Mouse (Mus musculus): Measurements from ENCODE around the gene Tmem131l. TPM values are rescaled to one million over a fixed set of nuclear protein-coding genes. Genes with fewer than 3 reads are reported as not detected.
"Not testable (repeated sequence)": the region's sequence is repeated elsewhere in the genome, so short reads cannot be mapped to it uniquely, and the experiment has no call there.

Gene Tmem131l
- polyA plus RNA-seq, 1 experiment from 2014 or later: 46.4 TPM

GRCm38 (mm10) chr3:83875078-83875477 is 164.9 kb downstream of the Tmem131l start:
- 79% methylated on average over 2 of the region's 2 CpGs for WGBS
- not testable (repeated sequence) for H3K27ac ChIP-seq (ENCODE audit: low read length); H3K9me3 ChIP-seq (ENCODE audit: control insufficient read depth, low read length); H3K27me3 ChIP-seq (ENCODE audit: control insufficient read depth, insufficient read depth, low read depth, low read length); H3K9ac ChIP-seq (ENCODE audit: low read length); H3K4me1 ChIP-seq (replicated peaks; ENCODE audit: control insufficient read depth, insufficient read depth, low read length); H3K4me2 ChIP-seq (ENCODE audit: low read depth, low read length); H3K4me3 ChIP-seq (ENCODE audit: low read length); H3K36me3 ChIP-seq (ENCODE audit: control insufficient read depth, insufficient read depth, low read length); ATAC-seq (ENCODE audit: low read depth)

GRCm38 (mm10) chr3:83872853-83873252 is 167.1 kb downstream of the Tmem131l start:
- not testable (repeated sequence) for H3K27ac ChIP-seq (ENCODE audit: low read length); H3K27me3 ChIP-seq (ENCODE audit: control insufficient read depth, insufficient read depth, low read depth, low read length); H3K4me2 ChIP-seq (ENCODE audit: low read depth, low read length); H3K36me3 ChIP-seq (ENCODE audit: control insufficient read depth, insufficient read depth, low read length); H3K4me1 ChIP-seq (replicated peaks; ENCODE audit: control insufficient read depth, insufficient read depth, low read length); H3K9me3 ChIP-seq (ENCODE audit: control insufficient read depth, low read length); H3K4me3 ChIP-seq (ENCODE audit: low read length); ATAC-seq (ENCODE audit: low read depth); H3K9ac ChIP-seq (ENCODE audit: low read length)
- 87% methylated on average over 2 of the region's 2 CpGs for WGBS

- not testable (repeated sequence) for H3K4me1 ChIP-seq (replicated peaks; ENCODE audit: control insufficient read depth, insufficient read depth, low read length); ATAC-seq (ENCODE audit: low read depth); H3K9me3 ChIP-seq (ENCODE audit: control insufficient read depth, low read length); H3K4me3 ChIP-seq (ENCODE audit: low read length); H3K9ac ChIP-seq (ENCODE audit: low read length); H3K27me3 ChIP-seq (ENCODE audit: control insufficient read depth, insufficient read depth, low read depth, low read length); H3K27ac ChIP-seq (ENCODE audit: low read length); H3K4me2 ChIP-seq (ENCODE audit: low read depth, low read length); H3K36me3 ChIP-seq (ENCODE audit: control insufficient read depth, insufficient read depth, low read length)
- 97% methylated on average over 4 of the region's 4 CpGs for WGBS
Measured at GRCm38 (mm10) chr3:83871962-83872361, 168.0 kb downstream of the Tmem131l start.

DNA sequence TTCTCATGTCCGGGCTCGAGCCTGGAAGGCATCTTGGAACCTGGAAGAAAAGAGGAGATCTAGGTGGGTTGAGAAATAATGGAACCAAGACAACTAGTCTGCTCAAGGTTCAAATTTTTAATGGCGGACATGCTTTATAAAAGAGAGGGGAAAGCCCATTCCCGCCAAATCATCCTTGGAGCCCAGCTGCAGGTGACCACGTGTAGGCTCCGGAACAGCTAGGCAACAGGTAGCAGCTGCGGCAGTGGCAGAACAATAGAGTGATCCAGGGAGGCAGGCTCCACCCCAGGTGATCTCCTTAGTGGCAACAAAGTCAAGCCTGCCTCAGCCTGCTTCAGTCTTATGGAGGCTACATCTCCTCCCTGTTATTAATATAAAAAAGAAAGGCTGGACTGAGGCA is 168.4 kb downstream of the Tmem131l start:
- H3K4me3 ChIP-seq (ENCODE audit: low read length); H3K4me1 ChIP-seq (replicated peaks; ENCODE audit: control insufficient read depth, insufficient read depth, low read length); H3K36me3 ChIP-seq (ENCODE audit: control insufficient read depth, insufficient read depth, low read length); H3K9ac ChIP-seq (ENCODE audit: low read length); H3K4me2 ChIP-seq (ENCODE audit: low read depth, low read length); H3K9me3 ChIP-seq (ENCODE audit: control insufficient read depth, low read length); H3K27me3 ChIP-seq (ENCODE audit: control insufficient read depth, insufficient read depth, low read depth, low read length); H3K27ac ChIP-seq (ENCODE audit: low read length); ATAC-seq (ENCODE audit: low read depth): not testable (repeated sequence)
- WGBS: 85% methylated on average over 7 of the region's 7 CpGs

GRCm38 (mm10) chr3:83869776-83870175 is 170.2 kb downstream of the Tmem131l start:
- Histone ChIP-seq H3K9me3 (ENCODE audit: control insufficient read depth, low read length) (no peaks in the 10 kb centered on the region), H3K36me3 (ENCODE audit: control insufficient read depth, insufficient read depth, low read length) (no peaks in the 10 kb centered on the region), H3K9ac (ENCODE audit: low read length) (no peak overlapping the region), H3K4me1 (replicated peaks; ENCODE audit: control insufficient read depth, insufficient read depth, low read length) (no peaks in the 10 kb centered on the region), H3K4me3 (ENCODE audit: low read length) (no peak overlapping the region), H3K27me3 (ENCODE audit: control insufficient read depth, insufficient read depth, low read depth, low read length) (no peaks in the 10 kb centered on the region), H3K27ac (ENCODE audit: low read length) (no peak overlapping the region), H3K4me2 (ENCODE audit: low read depth, low read length) (no peak overlapping the region)
- ATAC-seq (ENCODE audit: low read depth): no peak
- WGBS: 89% methylated on average over 2 of the region's 2 CpGs

GRCm38 (mm10) chr3:83867026-83867425 is 172.9 kb downstream of the Tmem131l start:
- H3K4me2 ChIP-seq (ENCODE audit: low read depth, low read length); H3K4me1 ChIP-seq (replicated peaks; ENCODE audit: control insufficient read depth, insufficient read depth, low read length); H3K9me3 ChIP-seq (ENCODE audit: control insufficient read depth, low read length); ATAC-seq (ENCODE audit: low read depth); H3K27ac ChIP-seq (ENCODE audit: low read length); H3K27me3 ChIP-seq (ENCODE audit: control insufficient read depth, insufficient read depth, low read depth, low read length); H3K36me3 ChIP-seq (ENCODE audit: control insufficient read depth, insufficient read depth, low read length); H3K9ac ChIP-seq (ENCODE audit: low read length); H3K4me3 ChIP-seq (ENCODE audit: low read length): not testable (repeated sequence)

- Histone ChIP-seq H3K9me3 (ENCODE audit: control insufficient read depth, low read length) (no peaks in the 10 kb centered on the region), H3K36me3 (ENCODE audit: control insufficient read depth, insufficient read depth, low read length) (no peaks in the 10 kb centered on the region), H3K4me1 (replicated peaks; ENCODE audit: control insufficient read depth, insufficient read depth, low read length) (peaks cover 6% of the 10 kb centered on the region; the same call in 1 of the 2 replicates), H3K4me2 (ENCODE audit: low read depth, low read length) (no peak overlapping the region), H3K4me3 (ENCODE audit: low read length) (no peak overlapping the region), H3K9ac (ENCODE audit: low read length) (no peak overlapping the region), H3K27ac (ENCODE audit: low read length) (no peak overlapping the region), H3K27me3 (ENCODE audit: control insufficient read depth, insufficient read depth, low read depth, low read length) (no peaks in the 10 kb centered on the region)
- 69% methylated on average over 2 of the region's 2 CpGs for WGBS
- ATAC-seq (ENCODE audit: low read depth): no peak
Measured at GRCm38 (mm10) chr3:83865216-83865615, 174.8 kb downstream of the Tmem131l start.

DNA sequence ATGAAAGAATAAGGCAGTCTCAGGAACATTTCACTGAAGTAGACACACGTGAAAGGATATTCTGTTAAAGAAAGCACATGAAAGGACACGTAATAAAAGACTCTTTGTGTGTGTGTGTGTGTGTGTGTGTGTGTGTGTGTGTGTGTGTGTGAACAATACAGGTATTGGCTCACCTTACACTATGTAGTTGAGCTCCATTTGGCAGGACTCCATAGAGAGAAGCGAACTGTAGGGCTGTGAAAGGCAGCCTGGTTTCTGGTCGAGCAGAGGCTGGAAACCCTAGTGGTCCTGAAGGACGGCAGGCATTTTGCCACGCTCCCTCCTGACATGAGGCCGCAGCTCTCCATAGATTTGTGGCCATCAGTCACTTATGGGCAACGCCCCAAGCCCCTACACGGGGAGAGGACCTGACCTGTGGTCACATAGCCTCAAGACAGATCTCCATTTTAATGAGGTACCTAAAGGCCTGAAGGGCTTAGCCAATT is 175.9 kb downstream of the Tmem131l start:
- WGBS: 72% methylated on average over 9 of the region's 9 CpGs
- no peak for ATAC-seq (ENCODE audit: low read depth)
- H3K36me3 ChIP-seq (ENCODE audit: control insufficient read depth, insufficient read depth, low read length): no peaks in the 10 kb centered on the region

DNA sequence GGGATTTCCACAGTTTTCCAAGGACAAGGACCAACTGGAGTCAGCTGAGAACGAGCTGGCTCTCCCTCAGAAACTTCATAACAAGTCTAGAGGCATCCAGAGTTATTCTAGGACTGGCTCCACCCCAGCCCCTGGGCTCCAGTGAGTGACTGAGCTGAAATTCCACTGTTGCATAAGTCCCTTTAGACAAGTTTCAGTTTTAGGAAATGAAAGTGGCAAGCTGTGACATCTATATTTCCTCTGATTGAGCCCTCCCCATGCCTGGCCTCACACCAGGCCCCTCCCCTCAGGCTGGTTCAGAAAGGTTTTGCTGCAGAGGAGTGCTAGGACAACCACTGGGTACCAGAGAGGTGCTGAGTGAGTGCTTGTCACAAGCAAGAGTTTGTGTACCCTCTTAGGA is 177.0 kb downstream of the Tmem131l start:
- Histone ChIP-seq H3K9ac (ENCODE audit: low read length) (no peak overlapping the region), H3K27ac (ENCODE audit: low read length) (peak overlapping the region; percentile 30), H3K9me3 (ENCODE audit: control insufficient read depth, low read length) (no peaks in the 10 kb centered on the region), H3K4me1 (replicated peaks; ENCODE audit: control insufficient read depth, insufficient read depth, low read length) (peaks cover 6% of the 10 kb centered on the region; the same call in 1 of the 2 replicates), H3K36me3 (ENCODE audit: control insufficient read depth, insufficient read depth, low read length) (no peaks in the 10 kb centered on the region), H3K4me2 (ENCODE audit: low read depth, low read length) (no peak overlapping the region), H3K4me3 (ENCODE audit: low read length) (no peak overlapping the region), H3K27me3 (ENCODE audit: control insufficient read depth, insufficient read depth, low read depth, low read length) (no peaks in the 10 kb centered on the region)
- peak; percentile 90 for ATAC-seq (ENCODE audit: low read depth)
- WGBS: 7% methylated on average over 1 of the region's 1 CpGs

More for the DNA sequence above, 175.9 kb downstream of the Tmem131l start:
- Histone ChIP-seq H3K4me3 (ENCODE audit: low read length) (no peak overlapping the region), H3K4me2 (ENCODE audit: low read depth, low read length) (no peak overlapping the region), H3K9me3 (ENCODE audit: control insufficient read depth, low read length) (no peaks in the 10 kb centered on the region), H3K27me3 (ENCODE audit: control insufficient read depth, insufficient read depth, low read depth, low read length) (no peaks in the 10 kb centered on the region), H3K4me1 (replicated peaks; ENCODE audit: control insufficient read depth, insufficient read depth, low read length) (peaks cover 6% of the 10 kb centered on the region; the same call in 1 of the 2 replicates), H3K9ac (ENCODE audit: low read length) (no peak overlapping the region), H3K27ac (ENCODE audit: low read length) (no peak overlapping the region)

GRCm38 (mm10) chr3:83859595-83859994 is 180.4 kb downstream of the Tmem131l start:
- ATAC-seq (ENCODE audit: low read depth): no peak
- Histone ChIP-seq H3K9ac (ENCODE audit: low read length) (no peak overlapping the region), H3K27ac (ENCODE audit: low read length) (no peak overlapping the region), H3K4me2 (ENCODE audit: low read depth, low read length) (no peak overlapping the region), H3K4me1 (replicated peaks; ENCODE audit: control insufficient read depth, insufficient read depth, low read length) (peaks cover 6% of the 10 kb centered on the region; the same call in 1 of the 2 replicates), H3K9me3 (ENCODE audit: control insufficient read depth, low read length) (no peaks in the 10 kb centered on the region), H3K36me3 (ENCODE audit: control insufficient read depth, insufficient read depth, low read length) (no peaks in the 10 kb centered on the region), H3K27me3 (ENCODE audit: control insufficient read depth, insufficient read depth, low read depth, low read length) (no peaks in the 10 kb centered on the region), H3K4me3 (ENCODE audit: low read length) (no peak overlapping the region)
- 75% methylated on average over 7 of the region's 7 CpGs for WGBS
